Mouse (Mus musculus) megakaryocyte, adult 5-6 weeks (primary cell): ENCODE data around the gene Gpbp1. TPM values are rescaled to one million over a fixed set of nuclear protein-coding genes. Genes with fewer than 3 reads are reported as not detected.

Source experiments
- ATAC-seq: 2 replicates; pipeline ENCODE4 v1.8.0; 2016; ENCODE audit warnings: mild to moderate bottlenecking, inconsistent platforms; ENCODE audit not compliant: poor library complexity, severe bottlenecking
- total RNA-seq, 2 experiments: library from RNA; stranded (forward) in 1 of 2; stranded (reverse) in 1 of 2; fragments of 153-499, 151-499 nt in 1 of 2; fragments of 221-1000, 200-1000 nt in 1 of 2; gene quantifications; 2 replicates each; pipeline versions ENCODE4 v1.2.3 to v1.2.4; 2015 to 2017

The Gpbp1 gene
- total RNA-seq (2015) (92.4 and 96.8 TPM in 2 replicates), total RNA-seq (2017) (136 and 150 TPM in 2 replicates)

DNA sequence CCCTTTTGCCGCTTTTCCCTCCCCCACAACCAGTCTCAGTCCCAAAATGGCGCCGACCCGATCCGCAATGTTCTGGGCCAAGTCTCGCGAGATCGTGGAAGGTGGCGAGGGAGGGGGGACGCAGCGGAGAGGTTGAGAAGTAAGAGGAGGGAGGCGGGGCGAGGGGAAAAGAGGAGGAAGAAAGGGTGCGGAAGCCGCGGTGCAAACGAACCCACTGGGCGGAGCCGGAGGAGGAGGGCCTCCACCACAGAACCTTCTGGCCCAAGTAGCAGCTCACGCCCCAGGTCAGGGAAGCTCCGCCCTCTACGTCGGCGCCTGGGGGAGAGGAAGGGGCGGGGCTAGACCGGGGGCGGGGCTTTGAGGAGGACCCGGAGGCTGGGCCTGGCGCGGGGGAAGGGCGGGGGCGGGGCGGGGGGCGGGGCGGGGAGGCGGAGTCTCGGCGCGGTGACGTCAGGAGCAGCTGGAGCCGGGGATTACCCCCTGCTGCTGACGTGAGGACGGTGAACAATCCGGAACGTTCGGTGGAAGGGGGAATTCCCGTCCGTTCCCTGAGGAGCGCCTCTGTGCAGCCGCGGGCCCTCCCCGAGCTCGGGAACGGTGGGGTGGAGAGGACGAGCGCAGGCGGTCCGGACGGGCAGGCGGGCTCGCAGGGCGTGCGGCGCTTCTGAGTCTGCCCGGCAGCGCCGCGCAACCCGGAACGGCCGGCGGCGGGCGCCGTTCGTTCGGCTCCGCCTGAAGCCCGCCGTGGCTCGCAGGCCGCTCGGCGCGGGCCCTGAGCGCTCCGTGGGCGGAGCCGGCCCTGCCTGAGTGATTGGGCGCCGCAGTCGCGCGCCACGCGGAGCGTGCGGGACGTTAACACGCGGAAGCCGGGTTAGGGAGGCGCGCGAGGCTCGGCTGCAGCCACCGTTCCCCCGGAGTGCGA is at the start of gene Gpbp1:
Gene Gpbp1 (minus strand): TSS at position 310 of the 922 bp plus-strand sequence.
- ATAC-seq: peak; percentile 88

DNA sequence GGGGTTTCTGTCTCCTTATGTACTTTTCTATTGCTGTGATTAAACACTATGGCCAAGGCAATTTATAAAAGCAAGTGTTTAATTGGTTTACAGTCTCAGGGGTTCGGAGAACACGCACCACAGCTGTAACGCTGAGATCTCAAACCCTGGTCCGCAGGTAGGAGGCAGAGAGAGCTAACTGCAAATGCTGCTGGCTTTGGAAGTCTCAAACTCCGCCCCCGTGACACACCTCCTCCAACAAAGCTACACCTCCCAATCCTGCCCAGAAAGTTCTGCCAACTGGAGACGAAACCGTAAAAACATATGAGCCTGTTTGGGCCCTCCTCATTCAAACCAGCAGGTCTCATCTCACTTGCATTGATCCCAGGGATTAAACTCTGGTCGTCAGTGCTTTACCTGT is 47.8 kb upstream of the Gpbp1 start:
- no peak for ATAC-seq

DNA sequence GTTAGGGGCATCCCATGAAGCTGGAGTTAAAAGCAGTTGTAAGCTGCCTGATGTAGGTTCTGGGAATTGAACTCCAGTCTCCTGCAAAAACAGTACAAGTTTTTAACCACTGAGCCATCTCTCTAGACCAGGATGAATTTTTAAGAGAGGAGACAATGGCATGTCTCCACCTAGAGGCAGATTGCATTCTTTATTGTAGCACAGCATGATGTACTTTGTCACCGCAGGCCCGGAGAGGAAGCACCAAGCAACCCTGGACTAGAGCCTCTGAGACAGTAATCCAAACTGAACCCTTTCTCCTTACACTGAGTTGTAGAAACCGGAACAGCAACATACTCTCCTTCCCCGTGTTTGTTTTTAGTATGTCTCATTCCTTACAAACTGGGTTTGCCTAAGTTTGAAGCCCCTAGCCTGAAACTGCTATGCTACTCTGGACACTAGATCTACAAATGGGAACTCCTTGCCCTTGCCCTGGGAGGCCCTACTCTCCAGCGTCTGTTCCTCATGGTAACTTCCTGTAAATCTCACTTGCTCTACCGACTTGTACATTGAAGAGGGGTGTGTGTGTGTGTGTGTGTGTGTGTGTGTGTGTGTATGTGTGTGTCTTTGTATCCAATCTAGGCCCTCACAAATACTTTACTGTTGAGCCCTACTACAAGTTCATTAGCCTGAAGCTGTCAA is 46.4 kb upstream of the Gpbp1 start:
- ATAC-seq: peak; percentile 58

DNA sequence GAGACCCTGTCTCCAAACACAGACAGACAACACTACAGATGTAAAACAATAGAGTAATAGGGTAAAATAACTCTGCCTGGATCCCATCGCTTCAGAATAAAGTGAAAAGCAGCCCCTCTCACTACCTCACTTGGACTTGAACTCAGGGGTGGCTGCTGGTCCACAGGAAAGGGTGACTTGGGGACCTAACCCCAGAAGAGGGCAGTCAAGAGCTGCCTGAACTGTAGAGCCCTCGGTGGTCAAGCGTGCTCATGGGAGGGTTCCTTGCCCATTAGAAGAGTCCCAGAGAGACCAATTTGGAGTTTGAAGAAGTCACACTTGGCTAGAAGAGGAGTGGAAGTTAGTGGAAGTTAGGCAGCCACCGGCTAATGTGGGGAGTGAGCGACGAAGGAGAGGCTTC is 44.2 kb upstream of the Gpbp1 start:
- ATAC-seq: peak; percentile 59; the same call in 1 of the 2 replicates

DNA sequence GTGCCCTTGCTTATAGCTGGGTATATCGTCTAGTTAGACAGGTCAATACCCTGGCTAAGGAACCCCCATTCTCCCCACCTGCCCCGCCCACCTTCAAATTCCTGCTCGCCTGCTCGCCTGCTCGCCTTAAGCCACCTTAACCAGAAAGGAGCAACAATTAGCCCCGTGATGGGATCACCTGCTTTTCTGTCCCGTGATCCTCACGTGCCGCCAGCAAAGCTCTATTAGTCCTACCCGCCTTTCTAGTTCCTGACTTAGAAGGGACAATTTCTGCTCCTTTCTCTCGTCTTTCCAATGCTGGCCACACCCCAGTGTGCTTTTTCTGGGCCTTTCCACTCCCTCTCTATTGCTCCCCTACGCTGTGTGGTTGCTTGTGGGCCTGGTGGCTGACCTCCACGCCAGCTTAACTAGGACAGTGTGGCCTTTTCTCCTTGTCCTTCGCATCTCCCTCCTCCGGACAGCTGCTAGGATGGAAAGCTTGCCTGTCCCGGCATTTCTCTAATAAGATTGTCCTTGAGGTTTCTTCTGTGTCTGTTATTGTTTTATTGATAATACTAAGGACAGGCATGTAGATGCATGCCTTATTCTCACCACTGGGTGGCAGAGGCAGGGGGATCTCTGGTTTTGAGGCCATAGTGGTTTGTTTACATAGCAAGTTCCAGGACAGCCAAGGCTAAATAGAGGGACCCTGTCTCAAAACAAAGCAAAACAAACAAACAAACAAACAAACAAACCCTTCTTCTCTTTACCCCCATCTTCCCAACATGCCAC is 42.5 kb upstream of the Gpbp1 start:
- 0 out of 2 replicates have a peak, but pooled peaks have one; percentile 43 for ATAC-seq

DNA sequence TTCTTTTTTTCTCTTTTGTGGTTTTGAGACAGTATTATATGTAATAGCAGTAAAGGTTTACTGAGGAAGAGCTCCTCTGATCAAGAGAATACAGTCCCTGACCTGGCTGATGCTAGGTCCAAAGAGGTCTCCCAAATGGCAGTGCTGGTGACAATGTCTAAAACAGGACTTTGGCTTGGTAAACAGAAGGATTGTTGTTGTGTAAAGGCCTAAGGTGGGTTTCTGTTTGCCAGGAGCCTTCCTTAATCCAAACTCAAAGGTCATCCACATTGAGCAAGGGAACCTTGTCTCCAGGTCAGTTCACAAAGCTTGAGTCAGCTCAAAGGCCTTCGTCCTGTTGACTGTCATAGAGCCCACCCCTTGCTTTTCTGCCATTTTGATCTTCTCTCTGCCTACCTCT is 41.8 kb upstream of the Gpbp1 start:
- no peak for ATAC-seq

DNA sequence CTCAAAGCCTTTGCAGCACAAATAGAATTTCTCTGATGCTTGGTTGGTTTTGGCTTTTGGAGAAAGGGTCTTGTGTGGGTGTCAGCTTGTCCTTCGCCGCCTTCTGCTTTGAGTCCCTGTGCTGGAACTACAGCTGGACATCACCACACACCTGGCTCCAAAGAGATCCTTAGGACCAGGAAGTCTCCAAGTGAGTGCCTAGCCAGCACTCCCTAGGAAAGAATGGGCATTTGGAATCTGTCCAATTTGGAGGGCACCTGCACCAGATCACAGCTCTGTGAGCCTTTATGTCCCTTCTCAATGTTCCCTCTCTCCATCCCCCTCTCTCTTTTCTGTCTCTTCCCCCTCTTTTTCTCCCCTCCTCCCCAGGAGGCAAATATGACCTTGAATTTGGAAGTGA is 34.4 kb upstream of the Gpbp1 start:
- ATAC-seq: no peak

DNA sequence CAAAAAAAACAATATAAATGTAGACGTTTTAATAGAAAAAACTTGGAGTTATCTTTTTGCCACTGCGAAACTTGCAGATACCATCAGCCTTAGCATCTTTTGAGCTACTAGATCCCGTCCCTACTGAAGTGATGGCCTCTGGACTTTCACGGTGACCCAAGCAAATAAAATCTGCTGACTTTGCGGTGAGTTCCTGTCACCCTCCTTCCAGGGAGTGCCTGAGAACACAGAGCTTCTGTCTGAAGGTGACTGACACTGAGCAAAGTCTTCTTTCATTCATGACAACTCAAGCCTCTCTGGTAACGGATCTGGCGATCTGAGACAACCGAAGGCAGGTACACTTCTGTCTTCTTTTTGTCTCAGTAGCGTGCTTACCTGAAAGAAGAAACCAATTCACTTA is 32.4 kb upstream of the Gpbp1 start:
- ATAC-seq: no peak

DNA sequence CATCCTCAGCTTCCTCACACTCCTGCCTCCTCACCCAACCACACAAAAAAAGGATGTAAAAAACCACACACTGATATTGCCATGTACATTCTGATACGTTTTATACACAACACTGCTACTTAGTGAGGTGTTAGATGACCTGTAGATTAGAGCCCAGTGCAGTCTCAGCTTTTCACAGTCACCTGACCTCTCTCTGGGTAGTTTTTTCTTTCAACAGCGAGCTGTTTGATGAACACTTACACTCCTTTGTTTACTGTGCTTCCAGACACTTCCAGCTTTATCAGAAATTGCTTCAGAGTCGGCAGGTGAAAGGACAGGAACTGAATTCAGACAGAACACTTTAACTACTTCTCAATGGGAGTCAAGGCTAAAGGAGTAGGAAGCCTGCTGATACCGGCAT is 30.5 kb upstream of the Gpbp1 start:
- no peak for ATAC-seq

DNA sequence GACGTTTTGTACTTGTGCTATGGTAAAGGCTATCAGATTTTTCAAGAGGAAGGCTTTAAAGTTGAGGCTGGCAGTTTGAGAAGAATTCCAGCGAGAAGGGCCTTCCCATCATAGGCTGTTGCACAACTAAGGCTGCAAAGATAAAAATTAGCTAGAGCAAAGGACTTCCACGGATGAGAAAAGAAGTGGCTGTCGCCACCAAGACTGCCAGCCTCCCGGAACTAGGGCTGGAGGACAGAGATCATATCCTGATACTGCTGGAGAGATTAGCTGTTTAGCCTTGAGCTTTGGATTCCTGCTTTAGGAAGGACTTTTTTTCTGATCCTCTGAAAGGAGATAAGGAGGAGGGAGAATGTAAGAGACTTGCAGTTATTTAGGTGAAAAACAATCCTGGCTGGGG is 28.4 kb upstream of the Gpbp1 start:
- no peak for ATAC-seq

DNA sequence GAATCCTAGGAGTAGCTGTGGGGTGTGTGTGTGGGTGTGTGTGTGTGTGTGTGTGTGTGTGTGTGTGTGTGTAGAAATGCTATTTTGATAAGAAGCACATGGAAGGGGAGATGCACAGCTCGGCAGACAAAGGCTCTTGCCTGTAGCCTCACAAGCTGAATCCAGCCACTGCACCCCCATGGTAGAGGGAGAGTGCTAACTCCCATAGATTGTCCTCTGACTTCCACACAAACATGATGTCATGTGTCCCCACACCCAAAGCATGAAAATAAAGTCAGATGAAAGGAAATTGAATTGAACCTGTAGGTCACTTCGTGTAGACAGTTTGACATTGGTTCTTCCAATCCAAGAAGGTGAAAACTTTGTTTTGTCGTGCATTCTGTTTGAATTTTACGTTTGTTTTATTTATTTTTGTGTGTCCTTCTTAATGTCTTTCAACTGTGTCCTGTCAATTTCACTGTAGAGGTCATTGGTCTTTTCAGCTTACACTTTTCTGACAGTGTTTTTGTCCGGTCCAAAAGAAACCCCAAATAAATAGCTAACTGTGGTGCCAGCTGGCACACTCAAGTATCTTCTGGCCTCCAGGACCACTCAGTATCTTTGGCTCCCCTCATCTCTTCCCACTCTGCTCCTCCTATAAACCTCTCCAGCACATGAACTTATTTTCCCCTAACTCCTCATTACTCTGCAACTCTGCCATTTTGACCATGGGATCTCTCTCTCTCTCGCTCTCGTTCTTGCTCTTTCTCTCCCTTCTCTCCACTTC is 26.7 kb upstream of the Gpbp1 start:
- ATAC-seq: no peak

DNA sequence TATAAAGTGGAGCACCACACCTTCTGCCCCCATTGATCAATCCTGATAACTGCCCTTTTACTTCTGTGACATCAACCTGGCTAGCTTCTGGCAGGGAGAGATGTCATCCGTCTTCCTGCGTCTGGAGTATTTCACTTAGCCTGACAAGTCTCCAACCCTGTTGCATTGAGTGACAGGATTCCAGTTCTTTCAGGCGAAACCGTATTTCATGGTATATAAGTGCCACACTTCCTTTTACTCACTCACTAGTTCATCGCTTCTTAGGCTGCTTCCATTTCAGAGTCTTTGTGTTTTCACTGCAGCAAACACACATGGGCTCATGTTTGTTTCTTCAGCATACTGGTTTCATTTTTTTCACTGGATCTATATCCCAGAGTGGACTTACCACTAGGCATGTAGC is 19.5 kb upstream of the Gpbp1 start:
- no peak for ATAC-seq

DNA sequence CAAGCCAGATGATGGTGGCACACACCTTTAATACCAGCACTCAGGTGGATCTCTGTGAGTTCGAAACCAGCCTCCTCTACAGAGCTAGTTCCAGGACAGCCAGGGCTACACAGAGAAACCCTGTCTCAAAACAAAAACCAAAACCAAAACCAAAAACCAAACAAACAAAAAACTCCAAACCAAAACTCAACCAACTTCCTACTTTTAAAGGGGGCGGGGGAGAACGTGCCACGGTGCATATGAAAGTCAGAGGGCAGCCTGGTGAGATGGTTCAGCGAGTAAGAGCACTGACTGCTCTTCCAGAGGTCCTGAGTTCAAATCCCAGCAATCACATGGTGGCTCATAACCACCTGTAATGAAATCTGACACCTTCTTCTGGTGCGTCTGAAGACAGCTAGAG is 18.7 kb upstream of the Gpbp1 start:
- ATAC-seq: peak; percentile 87

DNA sequence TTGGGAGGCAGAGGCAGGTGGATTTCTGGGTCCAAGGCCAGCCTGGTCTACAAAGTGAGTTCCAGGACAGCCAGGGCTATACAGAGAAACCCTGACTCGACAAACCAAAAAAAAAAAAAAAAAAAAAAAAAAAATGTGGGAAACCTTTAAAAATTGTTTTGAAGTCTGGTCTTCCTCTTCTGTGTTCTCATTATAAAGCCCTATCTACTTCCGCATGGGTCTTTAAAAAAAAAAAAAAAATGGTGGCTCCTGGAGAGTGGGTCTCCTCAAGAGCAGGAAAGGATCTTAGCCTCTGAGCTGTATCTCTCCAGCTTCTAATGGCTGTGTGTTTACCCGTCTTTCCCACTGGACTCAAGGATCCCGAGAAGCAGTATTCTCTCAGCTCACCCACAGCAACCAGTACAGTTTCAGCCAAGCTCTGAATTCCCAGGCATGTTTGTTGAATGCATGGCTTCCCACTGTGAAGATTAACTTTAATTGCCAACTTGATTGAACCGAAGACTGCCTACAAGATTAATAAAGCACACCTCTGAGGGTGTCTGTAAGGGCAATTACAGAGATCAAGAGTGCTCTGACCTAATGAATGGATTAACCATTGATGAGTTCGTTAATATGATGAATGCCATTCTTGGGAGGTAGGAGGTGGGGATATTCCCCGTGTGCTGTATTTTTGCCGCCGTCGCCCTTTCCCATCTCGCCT is 4.6 kb upstream of the Gpbp1 start:
- ATAC-seq: no peak

DNA sequence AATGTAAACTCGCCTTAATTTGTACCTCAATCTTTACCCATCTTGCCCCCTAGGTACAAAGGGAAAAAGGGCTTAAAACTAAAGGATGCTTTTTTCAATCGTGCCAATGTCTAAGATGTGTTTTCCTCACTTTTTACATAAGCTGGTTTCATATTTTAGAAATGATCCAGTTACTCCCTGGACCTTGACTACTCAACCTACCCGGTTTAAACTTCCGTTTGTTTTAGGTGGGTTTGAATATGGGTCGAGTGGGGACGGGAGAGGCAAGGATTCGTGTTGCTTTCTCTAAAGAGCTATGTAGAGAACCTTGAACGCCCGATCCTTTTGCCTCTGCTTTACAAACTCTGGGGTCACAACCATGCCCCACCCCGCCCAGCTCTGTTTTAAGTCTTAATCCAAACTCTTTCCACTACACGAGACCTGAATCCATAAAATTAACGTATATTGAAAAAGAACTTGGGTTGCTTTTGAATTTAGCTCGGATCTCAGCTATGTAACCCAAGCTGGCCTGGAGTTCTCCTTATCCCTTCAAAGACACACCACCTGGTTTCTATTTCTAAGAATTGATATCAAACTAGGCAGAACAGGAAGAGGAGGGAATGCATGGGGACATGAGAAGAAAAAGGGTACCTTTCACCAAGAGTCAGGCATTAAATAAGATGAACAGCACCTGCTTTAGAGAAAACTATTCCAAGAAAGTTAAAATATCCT is 1.3 kb upstream of the Gpbp1 start:
- ATAC-seq: no peak

DNA sequence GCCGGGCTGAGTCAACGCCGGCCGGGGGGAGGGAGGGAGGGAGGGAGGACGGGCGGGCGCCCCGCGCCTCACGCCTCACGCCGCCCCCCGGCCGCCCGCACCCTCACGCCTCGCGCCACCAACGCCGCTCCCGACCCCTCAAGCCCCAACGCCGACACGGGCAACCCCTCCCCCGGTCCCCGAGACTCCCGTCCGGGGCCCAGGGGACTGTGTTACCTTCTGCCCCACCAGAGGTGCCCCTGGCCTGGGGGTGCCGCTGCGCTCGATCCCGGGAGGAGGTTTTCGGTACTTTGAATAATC is 459 bp downstream of the Gpbp1 start:
- peak; percentile 6 for ATAC-seq

DNA sequence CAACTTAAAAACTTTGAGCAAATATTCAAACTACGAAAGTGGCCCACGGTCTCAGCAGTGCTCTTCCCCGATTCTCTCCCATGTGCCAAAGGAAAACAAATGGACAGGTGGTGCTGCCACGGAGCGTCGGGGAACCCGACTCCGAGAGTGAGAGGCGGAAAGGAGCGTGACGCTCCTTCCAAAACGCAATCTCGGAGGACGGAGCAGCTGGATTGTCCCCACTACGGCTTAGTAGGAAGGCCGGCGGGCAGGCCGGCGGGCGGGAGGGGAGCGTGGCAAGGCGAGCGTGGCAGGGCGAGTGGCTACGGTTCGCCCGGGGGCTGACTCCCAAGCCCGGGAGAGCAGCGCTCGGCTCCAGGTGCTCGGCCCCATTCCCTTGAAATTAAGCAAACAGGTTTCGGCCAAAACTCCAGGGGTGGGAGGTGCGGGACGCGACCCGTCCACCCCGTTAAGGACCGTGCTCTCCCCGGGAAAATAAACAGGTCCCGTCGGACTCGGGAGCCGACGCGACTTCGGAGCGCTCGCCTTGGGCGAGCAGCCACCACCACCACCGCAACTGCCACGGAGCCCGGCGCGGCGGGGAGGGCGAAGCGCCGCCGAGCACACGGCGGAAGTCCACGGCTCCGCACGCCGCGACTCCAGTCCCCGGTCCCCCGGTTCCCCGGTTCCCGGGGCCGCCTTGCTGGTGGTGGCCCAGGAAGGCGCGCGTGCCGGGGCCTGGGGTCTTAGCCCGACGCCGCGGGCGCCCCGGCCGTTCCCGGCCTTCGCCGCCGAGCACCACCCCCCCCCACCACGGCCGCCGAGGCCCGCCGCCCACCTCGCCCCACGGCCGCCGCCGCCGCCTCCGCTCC is 1.0 kb downstream of the Gpbp1 start:
- peak; percentile 4; the same call in 1 of the 2 replicates for ATAC-seq

DNA sequence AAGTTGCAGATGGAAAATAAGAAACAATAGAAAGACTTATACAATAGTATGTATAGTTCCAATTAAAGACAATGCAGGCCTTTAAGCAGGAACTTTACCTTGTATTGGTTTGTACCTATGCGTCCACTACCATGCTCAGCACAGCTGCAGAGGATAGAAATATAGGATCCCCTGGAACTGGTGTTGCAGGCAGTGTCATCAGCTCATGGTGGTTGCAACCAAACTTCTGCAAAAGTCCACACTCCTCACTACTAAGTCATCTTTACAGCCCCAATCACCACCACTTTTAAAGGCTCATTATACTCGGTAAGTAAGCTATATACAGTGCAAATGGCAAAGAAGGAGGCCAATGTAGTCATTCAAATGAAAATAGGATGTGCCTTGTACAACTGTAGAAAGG is 12.2 kb downstream of the Gpbp1 start:
- ATAC-seq: peak; percentile 40; the same call in 1 of the 2 replicates
